Mouse (Mus musculus): ENCODE data around the gene Pkd1. TPM values are rescaled to one million over a fixed set of nuclear protein-coding genes. Genes with fewer than 3 reads are reported as not detected.

Gene Pkd1
- polyA plus RNA-seq, 1 experiment from 2014 or later, result 37.9 TPM

DNA sequence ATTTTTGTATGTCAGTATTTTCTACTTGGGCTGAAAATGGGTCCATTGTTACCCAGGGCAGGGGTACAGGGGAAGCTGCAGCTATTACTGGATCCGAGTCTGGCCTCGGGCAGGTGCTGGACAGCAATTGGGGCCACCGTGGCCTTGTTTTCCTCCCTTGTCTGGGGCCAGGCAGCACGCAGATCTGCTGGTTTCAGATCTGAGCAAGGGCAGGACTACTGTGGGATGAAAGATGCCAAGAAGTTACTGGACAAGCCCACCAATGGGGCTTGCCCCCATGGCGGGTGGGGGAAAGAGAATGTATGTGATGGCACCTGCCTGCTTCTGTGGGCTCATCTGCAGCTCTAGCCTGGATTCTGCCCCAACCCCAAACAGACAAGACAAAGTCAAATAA, 46.4 kb downstream of the Pkd1 start:
- Histone ChIP-seq H3K4me1 (ENCODE audit: control insufficient read depth, insufficient read depth, low read length) (no peaks in the 10 kb centered on the region), H3K9me3 (ENCODE audit: control insufficient read depth, low read length) (no peaks in the 10 kb centered on the region), H3K9ac (ENCODE audit: low read depth, low read length) (no peak overlapping the region), H3K4me3 (ENCODE audit: low read depth, low read length) (no peak overlapping the region), H3K27me3 (replicated peaks; ENCODE audit: control insufficient read depth, insufficient read depth, low read length) (no peaks in the 10 kb centered on the region), H3K4me2 (ENCODE audit: low read depth, low read length) (no peak overlapping the region), H3K36me3 (ENCODE audit: control insufficient read depth, insufficient read depth, low read length) (peaks cover 98% of the 10 kb centered on the region), H3K27ac (replicated peaks; ENCODE audit: low read depth, low read length) (no peak overlapping the region)
- DNase-seq (ENCODE audit: low spot score) (no peak), ATAC-seq (ENCODE audit: low read depth) (no peak)
- WGBS, result 68% methylated on average over 5 of the region's 5 CpGs

DNA sequence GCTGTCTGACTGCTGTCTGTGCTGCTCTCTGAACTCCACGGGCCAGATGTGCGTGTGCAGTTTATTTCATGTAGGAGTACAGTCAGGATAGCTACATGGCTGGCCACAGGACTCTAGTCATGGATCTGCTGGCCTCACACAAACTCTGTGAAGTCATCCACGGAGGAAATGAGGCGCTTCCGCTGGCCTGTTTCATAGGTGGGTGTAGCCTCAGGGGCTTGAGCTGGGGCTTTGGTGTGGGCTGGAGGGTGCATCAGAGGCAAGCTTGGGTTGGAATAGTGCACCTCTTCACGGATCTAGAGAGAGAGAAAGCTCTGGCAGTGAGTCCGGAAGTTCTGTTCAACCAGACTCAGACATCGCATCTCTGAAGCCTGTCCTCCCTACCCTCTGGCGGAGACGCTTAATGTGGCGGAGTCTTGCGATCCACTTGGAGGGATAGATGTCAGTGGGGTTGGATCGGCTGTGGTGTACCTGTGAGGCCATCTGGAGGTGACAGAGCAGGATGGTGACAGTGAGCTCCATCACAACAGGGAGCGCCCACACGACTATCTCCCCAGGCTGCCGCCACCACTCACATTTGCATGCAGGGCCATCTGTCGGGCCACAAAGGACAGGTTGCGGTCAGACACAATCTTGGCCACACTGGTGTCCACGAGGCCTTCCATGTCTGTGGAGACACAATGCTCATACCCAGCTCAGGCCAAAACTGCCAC, 47.0 kb downstream of the Pkd1 start:
- DNase-seq (ENCODE audit: low spot score), result no peak
- WGBS, result 91% methylated on average over 19 of the region's 19 CpGs
- ATAC-seq (ENCODE audit: low read depth), result no peak
- Histone ChIP-seq H3K9me3 (ENCODE audit: control insufficient read depth, low read length) (no peaks in the 10 kb centered on the region), H3K27me3 (replicated peaks; ENCODE audit: control insufficient read depth, insufficient read depth, low read length) (no peaks in the 10 kb centered on the region), H3K27ac (replicated peaks; ENCODE audit: low read depth, low read length) (no peak overlapping the region), H3K4me2 (ENCODE audit: low read depth, low read length) (no peak overlapping the region), H3K9ac (ENCODE audit: low read depth, low read length) (no peak overlapping the region), H3K36me3 (ENCODE audit: control insufficient read depth, insufficient read depth, low read length) (peaks cover 98% of the 10 kb centered on the region), H3K4me3 (ENCODE audit: low read depth, low read length) (no peak overlapping the region), H3K4me1 (ENCODE audit: control insufficient read depth, insufficient read depth, low read length) (no peaks in the 10 kb centered on the region)

DNA sequence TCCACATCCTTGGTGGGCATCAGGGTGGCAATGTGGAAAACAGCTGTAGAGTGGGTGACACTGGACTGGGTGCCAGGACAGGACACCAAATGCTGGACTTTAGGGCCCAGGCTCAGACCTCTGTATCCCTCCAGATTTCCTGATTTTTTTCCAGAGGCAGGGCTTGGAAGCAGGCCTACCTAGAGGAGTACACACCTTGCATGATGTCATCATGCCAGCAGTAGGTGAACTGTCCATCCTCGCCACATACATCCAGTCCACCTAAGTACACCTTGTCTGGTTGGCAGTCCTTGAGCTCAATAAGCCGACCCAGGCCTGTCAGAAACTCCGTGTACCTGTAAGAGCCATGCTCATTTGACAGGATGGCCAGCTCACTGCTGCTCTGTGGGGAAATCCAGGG, 48.4 kb downstream of the Pkd1 start:
- ATAC-seq (ENCODE audit: low read depth) (no peak), DNase-seq (ENCODE audit: low spot score) (no peak)
- no peak overlapping the region for H3K9ac ChIP-seq (ENCODE audit: low read depth, low read length)
- no peak overlapping the region for H3K4me2 ChIP-seq (ENCODE audit: low read depth, low read length)
- WGBS, result 86% methylated on average over 3 of the region's 3 CpGs
- H3K4me1 ChIP-seq (ENCODE audit: control insufficient read depth, insufficient read depth, low read length), result no peaks in the 10 kb centered on the region
- H3K9me3 ChIP-seq (ENCODE audit: control insufficient read depth, low read length), result no peaks in the 10 kb centered on the region
- H3K27ac ChIP-seq (replicated peaks; ENCODE audit: low read depth, low read length), result no peak overlapping the region
- peaks cover 98% of the 10 kb centered on the region for H3K36me3 ChIP-seq (ENCODE audit: control insufficient read depth, insufficient read depth, low read length)
- no peaks in the 10 kb centered on the region for H3K27me3 ChIP-seq (replicated peaks; ENCODE audit: control insufficient read depth, insufficient read depth, low read length)
- H3K4me3 ChIP-seq (ENCODE audit: low read depth, low read length), result no peak overlapping the region

GRCm38 (mm10) chr17:24600502-24600901, 50.9 kb downstream of the Pkd1 start:
- Histone ChIP-seq H3K36me3 (ENCODE audit: control insufficient read depth, insufficient read depth, low read length) (peaks cover 94% of the 10 kb centered on the region), H3K27me3 (replicated peaks; ENCODE audit: control insufficient read depth, insufficient read depth, low read length) (no peaks in the 10 kb centered on the region), H3K4me3 (ENCODE audit: low read depth, low read length) (no peak overlapping the region), H3K4me2 (ENCODE audit: low read depth, low read length) (no peak overlapping the region), H3K9me3 (ENCODE audit: control insufficient read depth, low read length) (no peaks in the 10 kb centered on the region), H3K9ac (ENCODE audit: low read depth, low read length) (no peak overlapping the region), H3K27ac (replicated peaks; ENCODE audit: low read depth, low read length) (no peak overlapping the region), H3K4me1 (ENCODE audit: control insufficient read depth, insufficient read depth, low read length) (no peaks in the 10 kb centered on the region)
- DNase-seq (ENCODE audit: low spot score) (no peak), ATAC-seq (ENCODE audit: low read depth) (no peak)
- 96% methylated on average over 4 of the region's 4 CpGs for WGBS

- ATAC-seq (ENCODE audit: low read depth) (no peak), DNase-seq (ENCODE audit: low spot score) (no peak)
- no peaks in the 10 kb centered on the region for H3K4me1 ChIP-seq (ENCODE audit: control insufficient read depth, insufficient read depth, low read length)
- no peaks in the 10 kb centered on the region for H3K9me3 ChIP-seq (ENCODE audit: control insufficient read depth, low read length)
- no peak overlapping the region for H3K4me2 ChIP-seq (ENCODE audit: low read depth, low read length)
- H3K27ac ChIP-seq (replicated peaks; ENCODE audit: low read depth, low read length), result no peak overlapping the region
- no peaks in the 10 kb centered on the region for H3K27me3 ChIP-seq (replicated peaks; ENCODE audit: control insufficient read depth, insufficient read depth, low read length)
- WGBS, result 82% methylated on average over 8 of the region's 8 CpGs
- H3K9ac ChIP-seq (ENCODE audit: low read depth, low read length), result no peak overlapping the region
- peaks cover 92% of the 10 kb centered on the region for H3K36me3 ChIP-seq (ENCODE audit: control insufficient read depth, insufficient read depth, low read length)
- H3K4me3 ChIP-seq (ENCODE audit: low read depth, low read length), result no peak overlapping the region
These were observed 54.3 kb downstream of the Pkd1 start for GRCm38 (mm10) chr17:24603961-24604360.

GRCm38 (mm10) chr17:24604557-24604956, 54.9 kb downstream of the Pkd1 start:
- Histone ChIP-seq H3K4me3 (ENCODE audit: low read depth, low read length) (no peak overlapping the region), H3K27me3 (replicated peaks; ENCODE audit: control insufficient read depth, insufficient read depth, low read length) (no peaks in the 10 kb centered on the region), H3K4me2 (ENCODE audit: low read depth, low read length) (no peak overlapping the region), H3K4me1 (ENCODE audit: control insufficient read depth, insufficient read depth, low read length) (no peaks in the 10 kb centered on the region), H3K9me3 (ENCODE audit: control insufficient read depth, low read length) (no peaks in the 10 kb centered on the region), H3K36me3 (ENCODE audit: control insufficient read depth, insufficient read depth, low read length) (peaks cover 87% of the 10 kb centered on the region), H3K9ac (ENCODE audit: low read depth, low read length) (no peak overlapping the region), H3K27ac (replicated peaks; ENCODE audit: low read depth, low read length) (no peak overlapping the region)
- no peak for DNase-seq (ENCODE audit: low spot score)
- ATAC-seq (ENCODE audit: low read depth), result no peak
- 89% methylated on average over 3 of the region's 3 CpGs for WGBS

- no peak overlapping the region for H3K9ac ChIP-seq (ENCODE audit: low read depth, low read length)
- DNase-seq (ENCODE audit: low spot score) (no peak), ATAC-seq (ENCODE audit: low read depth) (no peak)
- H3K4me3 ChIP-seq (ENCODE audit: low read depth, low read length), result no peak overlapping the region
- peaks cover 68% of the 10 kb centered on the region for H3K36me3 ChIP-seq (ENCODE audit: control insufficient read depth, insufficient read depth, low read length)
- 91% methylated on average over 4 of the region's 4 CpGs for WGBS
- no peaks in the 10 kb centered on the region for H3K27me3 ChIP-seq (replicated peaks; ENCODE audit: control insufficient read depth, insufficient read depth, low read length)
- H3K4me2 ChIP-seq (ENCODE audit: low read depth, low read length), result no peak overlapping the region
- H3K4me1 ChIP-seq (ENCODE audit: control insufficient read depth, insufficient read depth, low read length), result no peaks in the 10 kb centered on the region
- no peaks in the 10 kb centered on the region for H3K9me3 ChIP-seq (ENCODE audit: control insufficient read depth, low read length)
- no peak overlapping the region for H3K27ac ChIP-seq (replicated peaks; ENCODE audit: low read depth, low read length)
These were observed 58.7 kb downstream of the Pkd1 start for GRCm38 (mm10) chr17:24608370-24608769.

DNA sequence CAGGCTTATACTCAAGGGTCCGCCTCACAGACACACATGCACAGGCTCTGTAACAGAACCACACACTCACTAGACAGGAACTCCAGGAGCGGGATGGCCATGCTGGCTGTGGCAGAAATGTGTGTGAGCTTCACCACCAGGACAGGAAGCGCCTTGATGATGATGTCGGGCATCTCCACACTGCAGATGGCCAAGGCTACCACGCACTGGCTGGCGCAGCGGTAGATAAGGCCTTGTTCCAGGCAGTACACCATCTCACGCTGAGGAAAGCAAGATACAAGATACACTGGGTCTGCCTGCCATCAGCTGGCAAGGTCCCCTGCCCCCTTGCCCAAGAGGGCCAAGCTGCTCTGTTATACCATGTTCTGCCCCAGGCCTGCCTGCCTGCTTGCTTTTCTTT, 59.2 kb downstream of the Pkd1 start:
- ATAC-seq (ENCODE audit: low read depth) (no peak), DNase-seq (ENCODE audit: low spot score) (no peak)
- H3K9ac ChIP-seq (ENCODE audit: low read depth, low read length), result no peak overlapping the region
- H3K4me1 ChIP-seq (ENCODE audit: control insufficient read depth, insufficient read depth, low read length), result no peaks in the 10 kb centered on the region
- no peaks in the 10 kb centered on the region for H3K27me3 ChIP-seq (replicated peaks; ENCODE audit: control insufficient read depth, insufficient read depth, low read length)
- 87% methylated on average over 8 of the region's 8 CpGs for WGBS
- H3K4me3 ChIP-seq (ENCODE audit: low read depth, low read length), result no peak overlapping the region
- peaks cover 72% of the 10 kb centered on the region for H3K36me3 ChIP-seq (ENCODE audit: control insufficient read depth, insufficient read depth, low read length)
- no peaks in the 10 kb centered on the region for H3K9me3 ChIP-seq (ENCODE audit: control insufficient read depth, low read length)
- no peak overlapping the region for H3K4me2 ChIP-seq (ENCODE audit: low read depth, low read length)
- H3K27ac ChIP-seq (replicated peaks; ENCODE audit: low read depth, low read length), result no peak overlapping the region

GRCm38 (mm10) chr17:24610711-24611110, 61.1 kb downstream of the Pkd1 start:
- ATAC-seq (ENCODE audit: low read depth), result no peak
- 91% methylated on average over 2 of the region's 2 CpGs for WGBS
- H3K4me1 ChIP-seq (ENCODE audit: control insufficient read depth, insufficient read depth, low read length), result no peaks in the 10 kb centered on the region
- no peak overlapping the region for H3K9ac ChIP-seq (ENCODE audit: low read depth, low read length)
- H3K4me2 ChIP-seq (ENCODE audit: low read depth, low read length), result no peak overlapping the region
- no peak for DNase-seq (ENCODE audit: low spot score)
- H3K4me3 ChIP-seq (ENCODE audit: low read depth, low read length), result no peak overlapping the region
- H3K27ac ChIP-seq (replicated peaks; ENCODE audit: low read depth, low read length), result no peak overlapping the region
- H3K36me3 ChIP-seq (ENCODE audit: control insufficient read depth, insufficient read depth, low read length), result peaks cover 73% of the 10 kb centered on the region
- no peaks in the 10 kb centered on the region for H3K27me3 ChIP-seq (replicated peaks; ENCODE audit: control insufficient read depth, insufficient read depth, low read length)
- H3K9me3 ChIP-seq (ENCODE audit: control insufficient read depth, low read length), result no peaks in the 10 kb centered on the region
